Mouse (Mus musculus): ENCODE measurements around the gene Sdc4. TPM values are rescaled to one million over a fixed set of nuclear protein-coding genes. Genes with fewer than 3 reads are reported as not detected.

The Sdc4 gene
- not detected in 2 replicates for total RNA-seq (2012; rRNA removed)
- polyA plus RNA-seq (2012; ENCODE audit: insufficient read depth in 1 of 2, insufficient read length in 2 of 2, low read depth in 1 of 2, low replicate concordance in 2 of 2, missing spikeins in 1 of 2), result not detected

DNA sequence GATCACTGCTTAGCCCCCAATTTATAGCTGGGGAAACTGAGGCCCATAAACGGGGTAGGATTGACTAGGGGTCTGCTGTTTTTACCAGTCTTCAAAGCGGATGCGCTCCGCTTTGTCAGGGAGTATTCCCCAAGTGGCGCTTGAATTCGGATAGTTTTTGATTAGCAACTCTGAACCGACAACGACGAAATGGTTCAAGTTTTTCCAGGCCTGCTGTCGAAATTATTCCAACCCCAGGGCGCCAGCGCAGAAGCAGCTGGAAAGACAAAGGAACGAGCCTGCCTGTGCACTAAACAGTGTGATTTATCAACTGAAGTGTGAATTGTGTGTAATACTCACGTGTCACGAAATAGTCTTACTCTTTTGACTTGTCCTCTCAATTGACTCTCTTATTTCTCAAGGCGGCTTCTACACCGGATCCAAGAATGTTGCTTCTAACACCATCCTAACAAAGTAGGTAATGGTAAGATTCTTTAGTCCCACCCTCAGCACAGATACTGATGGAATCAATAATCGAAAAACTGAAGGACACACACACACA lies at the start of gene Sdc4:
TSS of gene Sdc4 (minus strand) at position 428 of the 541 bp plus-strand sequence.
- H3K27me3 ChIP-seq (ENCODE audit: control insufficient read depth in 1 of 2, insufficient read depth in 2 of 2, low read length in 2 of 2), result peaks cover 13 to 33% of the 10 kb centered on the region in 2 experiments
- TF ChIP-seq HCFC1 (IDR thresholded peaks at IDR 0.05; ENCODE audit: low read depth, low read length), result no peak
- no peak for TF ChIP-seq ZNF384 (IDR thresholded peaks at IDR 0.05; ENCODE audit: low read depth, low read length)
- no peak for TF ChIP-seq ELF1 (IDR thresholded peaks at IDR 0.05; ENCODE audit: low read depth, low read length)
- no peak for TF ChIP-seq EP300 (IDR thresholded peaks at IDR 0.05; ENCODE audit: low read depth in 1 of 2, low read length in 2 of 2)
- TF ChIP-seq NRF1 (IDR thresholded peaks at IDR 0.05; ENCODE audit: insufficient read depth, low read depth, low read length, poor library complexity, severe bottlenecking), result no peak
- TF ChIP-seq UBTF (IDR thresholded peaks at IDR 0.05; ENCODE audit: borderline replicate concordance, insufficient read depth, low read depth, low read length), result no peak
- TF ChIP-seq GATA1 (IDR thresholded peaks at IDR 0.05; ENCODE audit: low read depth, low read length), result no peak
- no peak for TF ChIP-seq CTCF (IDR thresholded peaks at IDR 0.05 in 2 of 3, conservative IDR thresholded peaks at IDR 0.05 in 1 of 3; ENCODE audit: control insufficient read depth in 1 of 3, insufficient read depth in 1 of 3, low read depth in 2 of 3, low read length in 3 of 3, poor library complexity in 1 of 3, severe bottlenecking in 1 of 3)
- no peak for TF ChIP-seq ETS1 (IDR thresholded peaks at IDR 0.05; ENCODE audit: low read depth, low read length)
- TF ChIP-seq GABPA (IDR thresholded peaks at IDR 0.05; ENCODE audit: low read depth, low read length), result no peak
- no peak for TF ChIP-seq CHD2 (IDR thresholded peaks at IDR 0.05; ENCODE audit: low read length)
- no peak for TF ChIP-seq POLR2AphosphoS2 (IDR thresholded peaks at IDR 0.05; ENCODE audit: low read length)
- no peak for TF ChIP-seq USF1 (IDR thresholded peaks at IDR 0.05; ENCODE audit: low read depth, low read length)
- no peak for TF ChIP-seq POLR2A (IDR thresholded peaks at IDR 0.05; ENCODE audit: control insufficient read depth in 1 of 2, insufficient read depth in 1 of 2, low read depth in 1 of 2, low read length in 2 of 2, poor library complexity in 1 of 2)
- TF ChIP-seq KAT2A (conservative IDR thresholded peaks at IDR 0.05; ENCODE audit: low read depth, low read length), result no peak
- TF ChIP-seq JUND (IDR thresholded peaks at IDR 0.05; ENCODE audit: low read depth, low read length), result no peak
- no peak for TF ChIP-seq USF2 (IDR thresholded peaks at IDR 0.05; ENCODE audit: borderline replicate concordance in 1 of 2, insufficient read depth in 1 of 2, low read depth in 1 of 2, low read length in 2 of 2)
- no peaks in the 10 kb centered on the region for H3K36me3 ChIP-seq (ENCODE audit: control insufficient read depth in 1 of 2, insufficient read depth in 2 of 2, low read length in 2 of 2)
- no peaks in the 10 kb centered on the region for H3K79me2 ChIP-seq (ENCODE audit: control insufficient read depth, insufficient read depth, low read length, poor library complexity)
- H3K4me3 ChIP-seq (ENCODE audit: control insufficient read depth in 1 of 2, insufficient read depth in 1 of 2, low read depth in 2 of 2, low read length in 2 of 2), result no peak within 1 kb of the TSS
- H3K9me3 ChIP-seq (replicated peaks; ENCODE audit: insufficient read depth, low read length), result no peaks in the 10 kb centered on the region
- no peak for DNase-seq (ENCODE audit: low read depth, low spot score)
- H3K27ac ChIP-seq (ENCODE audit: control insufficient read depth, low read depth, low read length), result no peak within 1 kb of the TSS
- no peaks in the 10 kb centered on the region for H3K4me1 ChIP-seq (ENCODE audit: control insufficient read depth in 1 of 2, insufficient read depth in 2 of 2, low read length in 2 of 2)
- no peak within 1 kb of the TSS for H3K9ac ChIP-seq (ENCODE audit: control insufficient read depth, low read depth, low read length, poor library complexity, severe bottlenecking)

- DNase-seq (ENCODE audit: low read depth, low spot score), result no peak
- Histone ChIP-seq H3K4me1 (ENCODE audit: control insufficient read depth in 1 of 2, insufficient read depth in 2 of 2, low read length in 2 of 2) (peaks cover 4 to 15% of the 10 kb centered on the region in 2 experiments), H3K9ac (ENCODE audit: control insufficient read depth, low read depth, low read length, poor library complexity, severe bottlenecking) (no peak overlapping the region), H3K27me3 (ENCODE audit: control insufficient read depth in 1 of 2, insufficient read depth in 2 of 2, low read length in 2 of 2) (no peaks in the 10 kb centered on the region), H3K27ac (ENCODE audit: control insufficient read depth, low read depth, low read length) (no peak overlapping the region), H3K4me3 (ENCODE audit: control insufficient read depth in 1 of 2, insufficient read depth in 1 of 2, low read depth in 2 of 2, low read length in 2 of 2) (no peak overlapping the region), H3K36me3 (ENCODE audit: control insufficient read depth in 1 of 2, insufficient read depth in 2 of 2, low read length in 2 of 2) (peaks cover 3 to 7% of the 10 kb centered on the region in 2 experiments), H3K9me3 (replicated peaks; ENCODE audit: insufficient read depth, low read length) (no peaks in the 10 kb centered on the region), H3K79me2 (ENCODE audit: control insufficient read depth, insufficient read depth, low read length, poor library complexity) (peaks cover 4% of the 10 kb centered on the region; the same call in 1 of the 2 replicates)
- TF ChIP-seq MXI1 (IDR thresholded peaks at IDR 0.05; ENCODE audit: low read depth, low read length) (no peak), USF1 (IDR thresholded peaks at IDR 0.05; ENCODE audit: low read depth, low read length) (no peak)
These were observed 44.1 kb upstream of the Sdc4 start for GRCm38 (mm10) chr2:164487812-164488211.

Data from MEL (cell line).